Mouse (Mus musculus) heart, embryonic 14.5 days (tissue): ENCODE measurements at regions not wholly inside any gene's neighbourhood (a gene's known extent, or its start where the extent isn't known, plus 50 kb on each side); places are given as distances from the start of the nearest gene placed in this dataset.

Experiments used
- ATAC-seq: fragments of 200-750 bp; cut with Nextera tagmentation; 2 replicates; pipeline ENCODE4 v1.8.0; 2017; ENCODE audit warnings: low read depth, moderate TSS enrichment; ENCODE audit not compliant: insufficient number of reproducible peaks, insufficient read depth, low FRiP score
- H3K27ac ChIP-seq, 2 experiments: fragments of 200-500 bp in 1 of 2; fragments of 300-500 bp in 1 of 2; sonication (generic) in 1 of 2; replicated peaks in 1 of 2; 2 replicates each; pipeline ENCODE4 v1.5.1; 2012 to 2014; ENCODE audit warnings: low read depth in 2 of 2, low read length in 2 of 2, control low read depth in 1 of 2, mild to moderate bottlenecking in 1 of 2, mixed read lengths in 1 of 2; ENCODE audit not compliant: control insufficient read depth in 1 of 2, insufficient read depth in 1 of 2
- H3K27me3 ChIP-seq: fragments of 300-500 bp; sonication (generic); 2 replicates; pipeline ENCODE4 v1.6.1; 2014; ENCODE audit warnings: mild to moderate bottlenecking, low read length, control low read depth; ENCODE audit not compliant: control insufficient read depth, insufficient read depth
- H3K36me3 ChIP-seq: fragments of 300-500 bp; sonication (generic); 2 replicates; pipeline ENCODE4 v1.6.1; 2014; ENCODE audit warnings: mild to moderate bottlenecking, control low read depth, low read length, mixed read lengths; ENCODE audit not compliant: control insufficient read depth, insufficient read depth
- H3K4me1 ChIP-seq, 2 experiments: fragments of 200-500 bp in 1 of 2; fragments of 300-500 bp in 1 of 2; sonication (generic) in 1 of 2; 2 replicates each; pipeline ENCODE4 v1.6.1; 2012 to 2014; ENCODE audit warnings: low read length in 2 of 2, control low read depth in 1 of 2, mixed read lengths in 1 of 2; ENCODE audit not compliant: control insufficient read depth in 2 of 2, insufficient read depth in 2 of 2
- H3K4me2 ChIP-seq: fragments of 300-500 bp; sonication (generic); 2 replicates; pipeline ENCODE4 v1.6.1; 2014; ENCODE audit warnings: mild to moderate bottlenecking, low read length
- H3K4me3 ChIP-seq, 2 experiments: fragments of 200-500 bp in 1 of 2; fragments of 300-500 bp in 1 of 2; sonication (generic) in 1 of 2; 2 replicates each; pipeline ENCODE4 v1.5.1; 2012 to 2014; ENCODE audit warnings: low read length in 2 of 2, mild to moderate bottlenecking in 2 of 2, control low read depth in 1 of 2, low read depth in 1 of 2, moderate library complexity in 1 of 2; ENCODE audit not compliant: control insufficient read depth in 1 of 2, insufficient read depth in 1 of 2
- H3K9ac ChIP-seq: fragments of 300-500 bp; sonication (generic); 2 replicates; pipeline ENCODE4 v1.6.1; 2014; ENCODE audit warnings: mild to moderate bottlenecking, low read length
- H3K9me3 ChIP-seq: fragments of 300-500 bp; sonication (generic); 2 replicates; pipeline ENCODE4 v1.6.1; 2016; ENCODE audit warnings: low read length, control low read depth; ENCODE audit not compliant: control insufficient read depth
- WGBS: fragments of 180-500 bp; shearing (Covaris S2); extraction: QIAGEN DNeasy Blood & Tissue Kit; methylation state at CpG from one replicate; pipeline ENCODE4 v1.1.7; 2014; 5-methylcytosine and 5-hydroxymethylcytosine counted together

GRCm38 (mm10) chr2:27812946-27813345, 73.3 kb upstream of the Col5a1 start:
- whole genome bisulfite sequencing = 16% methylated on average over 3 of the region's 3 CpGs
- Histone ChIP-seq H3K4me3 (no peak overlapping the region), H3K27ac (peak overlapping the region; percentile 26 to 69), H3K36me3 (no peaks in the 10 kb centered on the region), H3K27me3 (no peaks in the 10 kb centered on the region), H3K4me2 (no peak overlapping the region), H3K9ac (0 out of 2 replicates have a peak overlapping the region, but pooled peaks have one; percentile 16), H3K9me3 (no peaks in the 10 kb centered on the region), H3K4me1 (peaks cover 13 to 21% of the 10 kb centered on the region in 2 experiments)
- ATAC-seq = no peak

DNA sequence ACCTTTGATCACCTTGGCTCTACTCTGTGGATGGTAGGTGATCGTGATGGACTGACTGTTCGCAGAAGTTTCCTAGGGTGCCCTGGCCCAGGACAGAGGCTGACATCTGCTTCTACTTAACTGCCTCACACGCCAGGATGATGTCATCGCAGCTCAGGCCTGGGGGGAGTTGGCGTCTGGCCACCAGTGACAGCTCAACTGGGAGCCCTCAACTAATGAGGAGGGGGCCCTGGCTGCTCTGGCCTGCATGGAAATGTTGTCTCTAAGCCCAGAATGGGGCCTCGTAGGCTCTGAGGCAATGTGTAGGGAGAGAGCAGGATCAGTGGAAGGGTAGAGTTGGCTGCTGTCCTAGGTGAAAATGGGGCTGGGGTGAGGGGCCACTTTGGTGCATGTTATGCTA, 72.9 kb upstream of the Col5a1 start:
- no peak overlapping the region for H3K4me2 ChIP-seq
- no peaks in the 10 kb centered on the region for H3K9me3 ChIP-seq
- 0 out of 2 replicates have a peak overlapping the region, but pooled peaks have one; percentile 16 for H3K9ac ChIP-seq
- H3K4me1 ChIP-seq = peaks cover 13 to 21% of the 10 kb centered on the region in 2 experiments
- peak overlapping the region; percentile 67 to 69 for H3K27ac ChIP-seq
- H3K27me3 ChIP-seq = no peaks in the 10 kb centered on the region
- no peak overlapping the region for H3K4me3 ChIP-seq
- peak; percentile 73 for ATAC-seq
- 20% methylated on average over 6 of the region's 6 CpGs for WGBS
- no peaks in the 10 kb centered on the region for H3K36me3 ChIP-seq

- Histone ChIP-seq H3K9ac (no peak overlapping the region), H3K36me3 (no peaks in the 10 kb centered on the region), H3K27me3 (no peaks in the 10 kb centered on the region), H3K4me3 (no peak overlapping the region), H3K4me2 (no peak overlapping the region), H3K9me3 (no peaks in the 10 kb centered on the region), H3K27ac (peak overlapping the region; percentile 47 to 58; a peak in 2 of 4 replicates), H3K4me1 (peaks cover 6 to 9% of the 10 kb centered on the region in 2 experiments)
- WGBS = 38% methylated on average over 4 of the region's 4 CpGs
- ATAC-seq = no peak
Observed at GRCm38 (mm10) chr2:27818656-27819055, 67.6 kb upstream of the Col5a1 start.

GRCm38 (mm10) chr2:27826826-27827225, 59.4 kb upstream of the Col5a1 start:
- Histone ChIP-seq H3K4me3 (no peak overlapping the region), H3K4me2 (no peak overlapping the region), H3K9me3 (no peaks in the 10 kb centered on the region), H3K27me3 (no peaks in the 10 kb centered on the region), H3K27ac (no peak overlapping the region), H3K9ac (no peak overlapping the region), H3K36me3 (no peaks in the 10 kb centered on the region), H3K4me1 (peaks cover 21 to 24% of the 10 kb centered on the region in 2 experiments)
- WGBS = 66% methylated on average over 2 of the region's 2 CpGs
- no peak for ATAC-seq

GRCm38 (mm10) chr2:27827582-27827981, 58.6 kb upstream of the Col5a1 start:
- WGBS = 77% methylated on average over 5 of the region's 5 CpGs
- peaks cover 21 to 24% of the 10 kb centered on the region in 2 experiments for H3K4me1 ChIP-seq
- H3K27ac ChIP-seq = no peak overlapping the region
- H3K36me3 ChIP-seq = no peaks in the 10 kb centered on the region
- H3K4me3 ChIP-seq = no peak overlapping the region
- H3K27me3 ChIP-seq = no peaks in the 10 kb centered on the region
- H3K9ac ChIP-seq = no peak overlapping the region
- no peak for ATAC-seq
- H3K4me2 ChIP-seq = no peak overlapping the region
- no peaks in the 10 kb centered on the region for H3K9me3 ChIP-seq

DNA sequence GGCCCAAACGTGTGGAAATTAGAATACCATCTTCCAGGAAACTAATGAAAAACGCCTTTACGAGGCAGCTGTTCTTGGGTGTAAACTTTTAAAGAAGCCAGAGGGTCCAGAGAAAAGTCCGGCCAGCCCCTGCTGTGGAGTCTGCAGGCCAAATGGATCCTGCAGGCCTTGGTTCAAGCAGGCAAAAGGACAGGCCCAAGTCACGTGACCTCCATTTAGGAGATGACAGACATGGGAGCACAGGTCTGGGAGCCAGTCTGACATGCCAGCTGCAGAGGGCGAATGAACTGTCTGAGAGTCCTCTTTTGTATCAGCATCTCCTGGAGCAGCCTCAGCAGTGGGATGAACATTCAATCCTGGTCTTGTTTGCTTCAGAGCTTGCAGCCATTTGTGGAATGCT, 58.0 kb upstream of the Col5a1 start:
- H3K9ac ChIP-seq = no peak overlapping the region
- no peak overlapping the region for H3K27ac ChIP-seq
- no peak for ATAC-seq

GRCm38 (mm10) chr2:27829551-27829950, 56.7 kb upstream of the Col5a1 start:
- H3K27me3 ChIP-seq = no peaks in the 10 kb centered on the region
- ATAC-seq = no peak
- WGBS = 33% methylated on average over 5 of the region's 5 CpGs
- H3K4me1 ChIP-seq = peaks cover 25 to 29% of the 10 kb centered on the region in 2 experiments
- no peaks in the 10 kb centered on the region for H3K36me3 ChIP-seq
- no peaks in the 10 kb centered on the region for H3K9me3 ChIP-seq
- no peak overlapping the region for H3K4me3 ChIP-seq
- H3K4me2 ChIP-seq = no peak overlapping the region
- no peak overlapping the region for H3K27ac ChIP-seq
- no peak overlapping the region for H3K9ac ChIP-seq

More for the DNA sequence above, 58.0 kb upstream of the Col5a1 start:
- no peak overlapping the region for H3K4me3 ChIP-seq
- H3K9me3 ChIP-seq = no peaks in the 10 kb centered on the region
- no peaks in the 10 kb centered on the region for H3K36me3 ChIP-seq
- peaks cover 21 to 24% of the 10 kb centered on the region in 2 experiments for H3K4me1 ChIP-seq
- no peaks in the 10 kb centered on the region for H3K27me3 ChIP-seq
- H3K4me2 ChIP-seq = no peak overlapping the region
- 74% methylated on average over 6 of the region's 6 CpGs for WGBS

DNA sequence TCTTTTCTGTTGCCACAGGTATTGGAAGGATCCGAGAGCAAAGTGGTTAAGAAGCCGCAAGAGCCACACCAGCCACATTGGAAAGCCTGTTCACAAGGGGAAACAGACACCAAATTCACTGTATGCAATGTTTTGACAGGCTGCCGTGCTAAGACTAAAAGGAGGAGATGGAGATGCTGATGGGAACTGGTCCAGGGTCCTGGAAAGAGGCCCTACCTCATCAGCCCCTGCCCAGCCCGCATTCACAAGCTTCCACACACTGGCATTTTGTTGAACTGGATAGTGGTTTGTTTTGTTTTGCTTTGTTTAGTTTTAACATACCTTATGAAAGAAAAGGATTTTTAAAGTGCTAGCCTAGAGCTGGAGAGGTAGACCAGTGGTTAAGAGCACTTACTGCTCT, 51.3 kb upstream of the Col5a1 start:
- Histone ChIP-seq H3K27me3 (no peaks in the 10 kb centered on the region), H3K4me2 (no peak overlapping the region), H3K4me3 (no peak overlapping the region), H3K9ac (no peak overlapping the region), H3K27ac (peak overlapping the region in 1 of 2 experiments; percentile 73; a peak in 2 of 4 replicates), H3K9me3 (no peaks in the 10 kb centered on the region), H3K4me1 (peaks cover 22 to 25% of the 10 kb centered on the region in 2 experiments), H3K36me3 (no peaks in the 10 kb centered on the region)
- 69% methylated on average over 4 of the region's 4 CpGs for WGBS
- no peak for ATAC-seq
